17 mouse cellular contexts compared by ENCODE assay signal in genomic region chr1:137654171-137654570, GRCm38 (mm10).
DNase-seq lines count a peak whose midpoint lies in the region; ATAC-seq and TF ChIP-seq lines count a peak whose summit lies in the region.
"Had no signal": no experiment of that assay in that cellular context is flagged by ENCODE, and none has a peak within 500 bp of the region (broad histone marks: within the 10 kb centered on the region; RNA-seq: fewer than 3 reads in every experiment).

No protein-coding gene starts in this region.

- no peak for DNase-seq in heart, adult 2 months
- DNase-seq in kidney, adult 9 months, result no peak
- peak; percentile 86 for DNase-seq in embryonic facial prominence, embryonic 14.5 days (ENCODE audit: low spot score)
- DNase-seq in limb, embryonic 10.5 days (ENCODE audit: low spot score), result no peak
- no peak for DNase-seq in Muller cell, postnatal 12 days (ENCODE audit: inconsistent ontology term)
- DNase-seq: cerebellum, adult 18-20 months; cerebellum, postnatal 36 days; forebrain, postnatal 0 days; right cerebral cortex, postnatal 14 days; spleen, adult 18-20 months; thymus, adult 18-20 months had no signal

- H3K27ac ChIP-seq in heart, embryonic 12.5 days (ENCODE audit: poor library complexity, severe bottlenecking), result peak overlapping the region; percentile 62; the same call in 1 of the 2 replicates
- H3K27ac ChIP-seq in heart, adult 2 months, result no peak overlapping the region
- H3K27ac ChIP-seq in kidney, embryonic 16.5 days (ENCODE audit: low read length), result peak overlapping the region; percentile 53; the same call in 1 of the 2 replicates
- H3K27ac ChIP-seq in embryonic facial prominence, embryonic 14.5 days (replicated peaks; ENCODE audit: low read depth, low read length), result no peak overlapping the region; the same call in 1 of the 2 replicates
- peak overlapping the region; percentile 71; the same call in 1 of the 2 replicates for H3K27ac ChIP-seq in limb, embryonic 10.5 days
- H3K27ac ChIP-seq: liver, embryonic 12.5 days had no signal

- no peak overlapping the region for H3K9ac ChIP-seq in heart, embryonic 12.5 days
- H3K9ac ChIP-seq in heart, adult 2 months (ENCODE audit: low read depth, low read length), result no peak overlapping the region
- H3K9ac ChIP-seq in kidney, embryonic 16.5 days (replicated peaks; ENCODE audit: low read length), result no peak overlapping the region
- no peak overlapping the region for H3K9ac ChIP-seq in embryonic facial prominence, embryonic 14.5 days (ENCODE audit: low read depth, low read length)
- H3K9ac ChIP-seq: forebrain, postnatal 0 days; liver, embryonic 12.5 days had no signal

- peaks cover 18% of the 10 kb centered on the region for H3K4me1 ChIP-seq in heart, embryonic 12.5 days (replicated peaks)
- peaks cover 8% of the 10 kb centered on the region for H3K4me1 ChIP-seq in heart, adult 2 months (ENCODE audit: control insufficient read depth, insufficient read depth, low read length)
- peaks cover 13% of the 10 kb centered on the region; the same call in 1 of the 2 replicates for H3K4me1 ChIP-seq in kidney, embryonic 16.5 days (ENCODE audit: insufficient read depth, low read length)
- H3K4me1 ChIP-seq in embryonic facial prominence, embryonic 14.5 days (ENCODE audit: control insufficient read depth, insufficient read depth, low read length), result peaks cover 15% of the 10 kb centered on the region
- peaks cover 31% of the 10 kb centered on the region for H3K4me1 ChIP-seq in limb, embryonic 10.5 days
- H3K4me1 ChIP-seq: liver, embryonic 12.5 days had no signal

- 52% methylated on average over 4 of the region's 4 CpGs for WGBS in heart, embryonic 12.5 days
- WGBS in heart, adult 2 months, result 51% methylated on average over 4 of the region's 4 CpGs
- WGBS in kidney, embryonic 16.5 days, result 47% methylated on average over 4 of the region's 4 CpGs
- whole genome bisulfite sequencing in embryonic facial prominence, embryonic 14.5 days, result 19% methylated on average over 4 of the region's 4 CpGs
- WGBS in limb, embryonic 10.5 days, result 76% methylated on average over 4 of the region's 4 CpGs

- TF ChIP-seq EP300 in heart, adult 2 months (IDR thresholded peaks at IDR 0.05; ENCODE audit: insufficient read depth, low read depth, low read length), result no peak

- no peak for TF ChIP-seq CTCF in heart, adult 2 months (IDR thresholded peaks at IDR 0.05)

- intact Hi-C loops in heart, adult 2 months (cut with DNase I), result no loop called here

- H3K27me3 ChIP-seq in heart, embryonic 12.5 days (replicated peaks), result no peaks in the 10 kb centered on the region
- no peaks in the 10 kb centered on the region for H3K27me3 ChIP-seq in heart, adult 2 months (ENCODE audit: control insufficient read depth, insufficient read depth, low read length)
- no peaks in the 10 kb centered on the region for H3K27me3 ChIP-seq in kidney, embryonic 16.5 days (ENCODE audit: insufficient read depth, low read length)
- no peaks in the 10 kb centered on the region for H3K27me3 ChIP-seq in embryonic facial prominence, embryonic 14.5 days (replicated peaks; ENCODE audit: control insufficient read depth, insufficient read depth, low read length)
- no peaks in the 10 kb centered on the region for H3K27me3 ChIP-seq in limb, embryonic 10.5 days (ENCODE audit: low read depth, poor library complexity, severe bottlenecking)
- H3K27me3 ChIP-seq: liver, embryonic 12.5 days had no signal

- no peak overlapping the region for H3K4me2 ChIP-seq in heart, embryonic 12.5 days
- H3K4me2 ChIP-seq in kidney, embryonic 16.5 days (replicated peaks; ENCODE audit: low read depth, low read length), result 0 out of 2 replicates have a peak overlapping the region, but pooled peaks have one; percentile 7
- H3K4me2 ChIP-seq in embryonic facial prominence, embryonic 14.5 days (ENCODE audit: low read depth, low read length), result no peak overlapping the region
- H3K4me2 ChIP-seq: liver, embryonic 12.5 days had no signal

- H3K36me3 ChIP-seq in heart, embryonic 12.5 days, result no peaks in the 10 kb centered on the region
- peaks cover 3% of the 10 kb centered on the region; the same call in 1 of the 2 replicates for H3K36me3 ChIP-seq in heart, adult 2 months (ENCODE audit: control insufficient read depth, insufficient read depth, low read length)
- H3K36me3 ChIP-seq in kidney, embryonic 16.5 days (ENCODE audit: insufficient read depth, low read length), result no peaks in the 10 kb centered on the region
- no peaks in the 10 kb centered on the region for H3K36me3 ChIP-seq in embryonic facial prominence, embryonic 14.5 days (ENCODE audit: control insufficient read depth, insufficient read depth, low read length)
- no peaks in the 10 kb centered on the region for H3K36me3 ChIP-seq in limb, embryonic 10.5 days
- H3K36me3 ChIP-seq: liver, embryonic 12.5 days had no signal

- TF ChIP-seq POLR2A in heart, adult 2 months (IDR thresholded peaks at IDR 0.05; ENCODE audit: insufficient read depth, low read depth, low read length), result no peak

- no peak overlapping the region for H3K4me3 ChIP-seq in heart, embryonic 12.5 days
- no peak overlapping the region for H3K4me3 ChIP-seq in heart, adult 2 months
- no peak overlapping the region for H3K4me3 ChIP-seq in kidney, embryonic 16.5 days (ENCODE audit: low read length)
- H3K4me3 ChIP-seq in embryonic facial prominence, embryonic 14.5 days (ENCODE audit: low read depth, low read length), result no peak overlapping the region
- no peak overlapping the region for H3K4me3 ChIP-seq in limb, embryonic 10.5 days
- H3K4me3 ChIP-seq: erythroblast, embryonic 14.5 days; liver, embryonic 12.5 days had no signal

- no peaks in the 10 kb centered on the region for H3K9me3 ChIP-seq in heart, embryonic 12.5 days (replicated peaks)
- no peaks in the 10 kb centered on the region for H3K9me3 ChIP-seq in kidney, embryonic 16.5 days (ENCODE audit: low read length)
- H3K9me3 ChIP-seq in embryonic facial prominence, embryonic 14.5 days (ENCODE audit: control insufficient read depth, low read length), result no peaks in the 10 kb centered on the region
- H3K9me3 ChIP-seq in limb, embryonic 10.5 days (replicated peaks), result no peaks in the 10 kb centered on the region
- H3K9me3 ChIP-seq: liver, embryonic 12.5 days had no signal

- no peak for ATAC-seq in heart, embryonic 12.5 days (ENCODE audit: insufficient number of reproducible peaks, low FRiP score)
- no peak for ATAC-seq in kidney, embryonic 16.5 days (ENCODE audit: low FRiP score, low TSS enrichment)
- no peak; the same call in 1 of the 2 replicates for ATAC-seq in embryonic facial prominence, embryonic 14.5 days (ENCODE audit: low read depth)
- ATAC-seq: hindbrain, embryonic 16.5 days; intestine, embryonic 16.5 days; liver, embryonic 12.5 days had no signal

- H3K79me2 ChIP-seq in heart, adult 2 months (replicated peaks; ENCODE audit: control insufficient read depth, insufficient read depth, low read length), result no peaks in the 10 kb centered on the region

Comparison
In these comparisons a context has a peak if more than half of its experiments do, and no peak if none do; other contexts are left out.
1. H3K27ac ChIP-seq: peak in heart, embryonic 12.5 days (single experiment), kidney, embryonic 16.5 days (single experiment) and limb, embryonic 10.5 days (single experiment); none in heart, adult 2 months (single experiment) and embryonic facial prominence, embryonic 14.5 days (single experiment).